Mouse (Mus musculus) right cerebral cortex, postnatal 10 days (tissue): ENCODE results near the gene Ccr7.

Experiments used
- DNase-seq, 2 experiments: peaks; one replicate each; pipeline ENCODE4 v3.0.0; 2021; ENCODE audit warnings: low spot score in 2 of 2

Gene Ccr7

GRCm38 (mm10) chr11:99153767-99154753, 817 bp downstream of the Ccr7 start:
- no peak for DNase-seq

- no peak for DNase-seq
These were observed 2.3 kb downstream of the Ccr7 start for GRCm38 (mm10) chr11:99152323-99153144.

GRCm38 (mm10) chr11:99151333-99151930, 3.4 kb downstream of the Ccr7 start:
- no peak for DNase-seq

DNA sequence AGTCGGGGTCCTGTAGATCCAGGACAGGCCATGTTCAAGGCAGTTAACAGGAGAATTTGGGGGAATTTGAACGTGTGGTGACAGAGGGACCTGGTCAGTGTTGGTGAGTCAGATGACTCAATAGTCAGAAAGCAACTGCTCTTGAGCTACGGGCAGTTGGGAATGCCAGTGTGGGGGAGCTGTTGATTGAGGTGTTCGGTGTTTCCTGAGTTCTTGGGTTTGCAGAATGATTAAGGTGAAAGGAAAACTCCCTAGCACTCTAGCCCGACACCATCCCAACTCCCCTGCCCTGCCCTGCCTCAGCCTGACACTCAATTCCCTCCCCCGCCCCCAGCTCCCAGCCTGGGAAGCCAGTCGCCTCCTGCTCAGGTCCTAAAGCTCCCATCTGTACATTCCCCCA, 4.0 kb downstream of the Ccr7 start:
- DNase-seq = no peak

DNA sequence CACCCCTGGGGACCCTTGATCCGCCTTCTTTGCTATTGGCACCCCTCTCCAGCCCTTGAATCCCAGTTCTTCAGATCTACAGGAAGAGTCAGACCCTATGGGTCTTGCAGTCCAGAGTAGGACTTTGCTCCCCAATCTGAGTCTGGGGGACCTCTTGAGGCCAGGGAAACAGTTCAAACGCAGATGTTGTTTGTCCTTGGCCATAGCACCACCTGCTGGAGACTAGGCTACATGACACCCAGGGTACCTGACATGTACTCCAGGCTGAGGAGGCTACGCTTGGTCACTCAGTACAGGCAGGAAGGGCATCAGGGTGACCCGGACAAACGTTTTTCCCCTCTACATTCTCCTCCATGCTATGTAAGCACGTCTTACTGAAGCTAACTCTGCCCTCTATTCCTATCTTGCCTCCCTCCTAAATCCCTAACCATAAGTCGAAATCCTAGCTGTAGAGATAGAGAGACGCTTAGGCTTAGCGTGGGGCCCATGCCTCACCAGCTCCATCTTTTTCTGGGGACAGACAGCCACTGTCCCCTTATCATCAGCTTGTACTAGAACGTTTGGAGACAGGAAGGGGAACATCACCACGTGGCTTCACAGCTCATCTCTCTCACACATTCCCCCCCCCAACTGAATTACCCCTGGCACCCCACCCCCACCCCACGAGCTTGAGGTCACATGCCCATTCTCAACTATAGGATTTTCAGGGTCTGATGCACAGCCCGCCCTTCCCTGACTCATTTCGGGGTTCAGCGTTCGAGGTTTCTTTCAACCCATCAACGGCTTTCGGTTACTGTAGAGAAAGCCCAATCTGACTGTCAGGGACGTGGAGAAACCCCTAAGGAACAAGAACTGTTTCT, 4.7 kb downstream of the Ccr7 start:
- DNase-seq = peak; percentile 84 to 89

- peak; percentile 58 to 66 for DNase-seq
These were observed 5.8 kb downstream of the Ccr7 start for GRCm38 (mm10) chr11:99148896-99149703.

- no peak for DNase-seq
These were observed 6.5 kb downstream of the Ccr7 start for GRCm38 (mm10) chr11:99148400-99148799.

GRCm38 (mm10) chr11:99147920-99148289, 7.0 kb downstream of the Ccr7 start:
- no peak for DNase-seq

DNA sequence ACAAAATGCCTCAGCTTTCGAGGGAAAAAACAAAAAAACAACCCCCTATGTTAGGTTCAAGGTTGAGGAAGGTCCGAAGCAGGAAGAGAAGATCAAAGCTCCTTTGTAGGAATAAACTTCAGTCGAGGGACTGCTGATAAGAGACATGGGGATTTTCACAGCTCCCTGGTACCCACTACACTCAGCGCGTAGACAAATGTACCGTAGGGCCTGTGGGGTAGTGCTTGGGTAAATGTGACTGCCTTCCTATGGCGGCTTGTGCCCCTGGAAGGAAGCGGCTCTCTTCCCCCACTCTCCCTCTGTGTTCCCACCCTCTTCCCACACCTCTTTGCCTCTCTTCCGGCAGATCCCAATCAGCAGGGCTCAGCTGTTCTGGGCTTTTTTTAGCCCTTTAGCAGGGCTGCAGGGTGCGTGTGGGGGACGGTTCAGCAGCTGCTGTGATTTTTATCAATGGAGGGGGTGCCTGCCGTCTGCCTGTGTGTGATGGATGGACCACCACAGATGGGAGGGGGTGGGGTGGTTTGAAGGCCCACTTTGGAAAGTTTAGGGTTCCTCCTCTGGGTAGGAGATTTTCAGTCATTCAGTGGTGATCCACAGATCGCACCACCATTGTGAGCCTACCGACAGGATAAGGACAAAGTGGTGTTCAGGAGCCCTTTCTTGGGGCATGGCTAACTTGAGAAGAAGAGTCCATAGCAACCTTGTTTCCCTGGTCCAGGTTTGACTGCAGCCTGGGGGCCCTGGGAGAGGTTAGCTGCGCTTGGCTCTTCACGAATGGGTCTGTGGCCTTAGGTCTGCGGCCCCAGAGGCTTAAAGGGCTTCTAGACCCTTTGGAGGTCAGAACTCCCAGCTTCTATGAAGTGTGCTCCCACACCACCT, 7.6 kb downstream of the Ccr7 start:
- DNase-seq = peak; percentile 82 to 91

GRCm38 (mm10) chr11:99146558-99146957, 8.3 kb downstream of the Ccr7 start:
- no peak for DNase-seq

DNA sequence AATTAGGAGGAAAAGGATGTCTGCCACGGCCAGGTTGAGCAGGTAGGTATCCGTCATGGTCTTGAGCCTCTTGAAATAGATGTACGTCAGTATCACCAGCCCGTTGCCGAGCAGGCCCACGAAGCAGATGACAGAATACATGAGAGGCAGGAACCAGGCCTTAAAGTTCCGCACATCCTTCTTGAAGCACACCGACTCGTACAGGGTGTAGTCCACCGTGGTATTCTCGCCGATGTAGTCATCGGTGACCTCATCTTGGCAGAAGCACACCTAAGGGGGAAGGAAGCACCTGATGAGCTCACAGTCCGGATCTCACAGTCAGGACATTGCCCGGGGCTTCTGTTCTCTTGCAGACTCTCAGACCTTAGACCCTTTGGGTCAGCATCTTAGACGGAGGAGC, 9.1 kb downstream of the Ccr7 start:
- DNase-seq = peak in 1 of 2 experiments; percentile 27

DNA sequence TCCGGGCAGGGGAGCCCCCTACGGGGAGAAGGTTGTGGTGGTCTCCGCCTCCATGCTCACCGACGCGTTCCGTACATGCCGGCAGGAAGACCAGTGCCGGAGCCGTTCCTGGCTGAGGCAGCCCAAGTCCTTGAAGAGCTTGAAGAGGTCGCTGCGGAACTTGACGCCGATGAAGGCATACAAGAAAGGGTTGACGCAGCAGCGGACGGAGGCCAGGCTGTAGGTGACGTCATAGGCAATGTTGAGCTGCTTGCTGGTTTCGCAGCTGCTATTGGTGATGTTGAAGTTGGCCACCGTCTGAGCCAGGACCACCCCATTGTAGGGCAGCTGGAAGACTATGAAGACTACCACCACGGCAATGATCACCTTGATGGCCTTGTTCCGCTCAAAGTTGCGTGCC, 9.9 kb downstream of the Ccr7 start:
- no peak for DNase-seq

GRCm38 (mm10) chr11:99144456-99144855, 10.4 kb downstream of the Ccr7 start:
- no peak for DNase-seq

- DNase-seq = no peak
These were observed 11.5 kb downstream of the Ccr7 start for GRCm38 (mm10) chr11:99143123-99144082.

DNA sequence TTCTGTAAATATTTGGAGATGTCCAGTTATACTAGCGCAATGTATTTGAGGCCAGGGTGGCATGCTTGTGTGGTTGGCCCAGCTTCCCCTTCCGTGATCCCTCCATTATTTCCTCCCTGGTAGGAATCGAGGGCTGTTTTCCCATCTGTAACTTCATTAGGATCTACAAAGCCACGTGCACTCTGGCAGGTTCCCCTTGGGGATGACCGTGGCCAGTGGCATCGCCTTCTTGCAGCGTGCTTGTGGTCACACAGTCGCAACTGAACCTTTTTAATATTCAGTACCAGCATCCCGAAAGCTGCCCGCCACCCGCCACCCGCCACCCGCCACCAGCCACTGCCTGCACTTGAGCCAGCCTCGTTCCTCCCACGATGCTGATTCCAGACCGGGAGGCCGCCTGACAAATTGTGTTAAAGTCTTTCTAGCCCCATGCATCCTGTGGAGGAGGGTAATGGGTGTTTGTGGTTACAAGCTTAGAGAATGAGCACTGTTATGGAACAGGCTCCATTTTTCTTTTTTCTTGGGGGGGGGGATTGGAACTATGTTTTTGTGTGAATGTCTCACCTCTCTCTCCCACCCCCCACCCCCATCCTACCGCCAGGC, 12.3 kb downstream of the Ccr7 start:
- no peak for DNase-seq

DNA sequence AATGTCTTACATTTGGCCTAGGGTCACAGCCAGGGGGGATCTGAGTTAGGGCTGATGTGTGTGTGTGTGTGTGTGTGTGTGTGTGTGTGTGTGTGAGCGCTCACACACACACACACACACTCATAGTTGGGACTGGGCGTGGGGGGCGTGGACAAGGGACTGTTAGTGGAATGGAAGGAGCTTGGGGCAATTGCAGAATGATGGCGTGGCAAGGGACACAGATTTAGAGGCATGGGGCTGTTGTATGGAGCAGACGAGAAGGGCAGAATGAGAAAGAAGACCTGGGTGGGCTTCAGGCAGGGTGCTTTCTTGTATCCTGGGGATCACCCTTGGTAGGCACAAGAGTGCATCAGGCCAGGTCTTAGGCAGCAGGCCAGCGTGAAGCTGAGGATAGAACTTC, 12.8 kb downstream of the Ccr7 start:
- no peak for DNase-seq

DNA sequence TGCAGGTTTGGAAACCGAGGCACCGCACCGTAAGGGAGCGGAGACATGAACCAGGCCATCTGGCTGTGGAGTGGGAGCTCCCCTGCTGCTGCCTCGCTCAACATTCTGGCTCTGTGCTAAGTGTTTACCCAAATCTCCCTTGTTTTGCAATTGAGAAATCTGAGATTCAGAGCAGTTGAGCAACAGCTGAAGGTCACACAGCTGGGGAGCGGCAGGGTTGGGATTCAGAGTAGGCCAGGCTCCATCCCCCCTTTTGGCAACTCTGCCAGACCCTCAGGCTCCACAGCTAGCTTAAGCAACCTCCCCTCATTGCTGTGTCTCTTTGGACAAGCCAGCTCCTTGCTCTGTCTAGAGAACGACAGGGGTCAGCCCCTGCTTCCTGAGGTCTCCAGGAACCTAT, 13.3 kb downstream of the Ccr7 start:
- DNase-seq = peak in 1 of 2 experiments; percentile 46

GRCm38 (mm10) chr11:99138976-99139375, 15.9 kb downstream of the Ccr7 start:
- DNase-seq = no peak
